Mouse (Mus musculus) liver, postnatal 0 days (tissue): ENCODE results near the gene Itga8. TPM values are rescaled to one million over a fixed set of nuclear protein-coding genes. Genes with fewer than 3 reads are reported as not detected.

Experiments
- ATAC-seq: fragments of 200-750 bp; cut with Nextera tagmentation; 2 replicates; pipeline ENCODE4 v1.8.0; 2017; ENCODE audit warnings: mild to moderate bottlenecking, moderate library complexity
- DNase-seq: peaks from one replicate; pipeline ENCODE4 v3.0.0-alpha.2; 2016
- H3K27ac ChIP-seq: fragments of 300-500 bp; sonication (generic); 2 replicates; pipeline ENCODE4 v1.5.1; 2014; ENCODE audit warnings: antibody characterized with exemption, moderate library complexity, mild to moderate bottlenecking, low read depth
- H3K27me3 ChIP-seq: fragments of 300-500 bp; sonication (generic); 2 replicates; pipeline ENCODE4 v1.6.1; 2014; ENCODE audit warnings: low read length, control low read depth, mixed read lengths; ENCODE audit not compliant: insufficient read depth
- H3K36me3 ChIP-seq: fragments of 300-500 bp; sonication (generic); replicated peaks from 2 replicates; pipeline ENCODE4 v1.6.1; 2014; ENCODE audit warnings: mild to moderate bottlenecking, control low read depth, low read length, moderate library complexity, mixed read lengths; ENCODE audit not compliant: insufficient read depth
- H3K4me1 ChIP-seq: fragments of 300-500 bp; sonication (generic); 2 replicates; pipeline ENCODE4 v1.6.1; 2014; ENCODE audit warnings: antibody characterized with exemption, mild to moderate bottlenecking, control low read depth; ENCODE audit not compliant: insufficient read depth
- H3K4me2 ChIP-seq: fragments of 300-500 bp; sonication (generic); 2 replicates; pipeline ENCODE4 v1.6.1; 2014; ENCODE audit warnings: low read depth, mild to moderate bottlenecking, low read length, moderate library complexity, mixed read lengths
- H3K4me3 ChIP-seq: fragments of 300-500 bp; sonication (generic); 2 replicates; pipeline ENCODE4 v1.5.1; 2014; ENCODE audit warnings: low read depth, low read length
- H3K9ac ChIP-seq: fragments of 300-500 bp; sonication (generic); replicated peaks from 2 replicates; pipeline ENCODE4 v1.6.1; 2014; ENCODE audit warnings: mild to moderate bottlenecking, moderate library complexity
- H3K9me3 ChIP-seq: fragments of 300-500 bp; sonication (generic); 2 replicates; pipeline ENCODE4 v1.6.1; 2016; ENCODE audit warnings: mild to moderate bottlenecking, control low read depth, low read length, mixed read lengths
- CTCF ChIP-seq: sonication (generic); IDR thresholded peaks from 2 replicates; pipeline ENCODE4 v1.5.1; 2016; ENCODE audit warnings: antibody characterized with exemption, low read depth
- EP300 ChIP-seq: IDR thresholded peaks from 2 replicates; pipeline ENCODE4 v1.6.1; 2016; ENCODE audit warnings: antibody characterized with exemption, low read depth, mild to moderate bottlenecking
- WGBS: fragments of 180-500 bp; shearing (Covaris S2); extraction: QIAGEN DNeasy Blood & Tissue Kit; methylation state at CpG from one replicate; pipeline ENCODE4 v1.1.7; 2014; ENCODE audit not compliant: insufficient replicate concordance; 5-methylcytosine and 5-hydroxymethylcytosine counted together
- polyA plus RNA-seq: library from polyadenylated mRNA; unstranded; fragments of >200 nt; fragmentation: Nextera tagmentation; extraction: Ambion mirVana; gene quantifications from 2 replicates; pipeline ENCODE4 v1.2.1, GENCODE M21; 2015

The Itga8 gene
- polyA plus RNA-seq, 1 experiment from 2014 or later: 1.7 TPM

- Histone ChIP-seq H3K36me3 (no peaks in the 10 kb centered on the region), H3K4me1 (no peaks in the 10 kb centered on the region), H3K27me3 (no peaks in the 10 kb centered on the region), H3K9me3 (no peaks in the 10 kb centered on the region), H3K4me2 (no peak overlapping the region), H3K9ac (no peak overlapping the region), H3K27ac (no peak overlapping the region), H3K4me3 (no peak overlapping the region)
- TF ChIP-seq EP300: no peak
- DNase-seq (no peak), ATAC-seq (no peak)
- 74% methylated on average over 5 of the region's 5 CpGs for WGBS
These were observed 162.9 kb downstream of the Itga8 start for GRCm38 (mm10) chr2:12138765-12139368.

DNA sequence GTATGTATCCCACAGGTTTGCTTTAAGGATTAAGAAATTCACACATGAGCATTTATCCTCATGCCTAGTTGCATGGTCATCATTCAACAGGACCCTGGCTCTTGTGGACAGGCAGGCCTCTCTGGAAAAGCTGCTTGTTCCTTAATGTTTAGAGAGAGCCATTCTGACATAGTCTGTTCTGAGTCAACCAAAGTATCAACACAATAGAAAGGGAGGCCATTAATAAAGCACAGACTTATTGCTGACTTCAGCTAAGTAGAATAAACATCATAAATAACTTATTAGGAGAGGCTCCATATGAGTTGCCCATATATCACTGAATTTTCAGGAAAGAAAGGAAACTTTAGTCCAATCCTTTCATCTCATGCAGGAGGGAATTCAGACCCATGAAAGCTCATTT is 175.1 kb downstream of the Itga8 start:
- no peak overlapping the region for H3K4me2 ChIP-seq
- ATAC-seq (no peak), DNase-seq (no peak)
- no peaks in the 10 kb centered on the region for H3K9me3 ChIP-seq
- H3K27ac ChIP-seq: no peak overlapping the region
- no peak overlapping the region for H3K9ac ChIP-seq
- H3K27me3 ChIP-seq: no peaks in the 10 kb centered on the region
- H3K4me3 ChIP-seq: no peak overlapping the region
- no peaks in the 10 kb centered on the region for H3K4me1 ChIP-seq
- no peaks in the 10 kb centered on the region for H3K36me3 ChIP-seq
- TF ChIP-seq EP300 (no peak), CTCF (no peak)

DNA sequence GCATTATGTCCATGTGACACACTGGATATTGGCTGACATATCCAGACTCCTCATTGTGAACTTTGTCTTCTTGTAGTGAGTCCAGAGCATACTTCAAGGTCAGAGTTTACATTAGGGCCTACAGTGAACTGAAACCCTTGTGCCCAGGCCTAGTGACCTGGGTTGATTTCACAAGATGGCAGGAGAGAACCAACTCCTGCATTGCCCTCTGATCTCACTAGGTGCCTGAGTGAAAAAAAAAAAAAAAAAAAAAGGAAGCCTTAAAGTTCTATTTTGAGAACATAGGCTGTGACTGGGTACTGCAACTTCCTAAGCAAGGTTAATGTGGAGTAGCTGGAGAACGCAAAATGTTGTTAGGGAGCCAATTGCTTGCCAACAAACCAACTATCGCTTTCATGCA is 186.2 kb downstream of the Itga8 start:
- no peak overlapping the region for H3K9ac ChIP-seq
- no peaks in the 10 kb centered on the region for H3K36me3 ChIP-seq
- DNase-seq: no peak
- no peak for TF ChIP-seq EP300
- H3K27me3 ChIP-seq: no peaks in the 10 kb centered on the region
- H3K9me3 ChIP-seq: no peaks in the 10 kb centered on the region
- 48% methylated on average over 2 of the region's 2 CpGs for WGBS
- no peak overlapping the region for H3K4me2 ChIP-seq
- ATAC-seq: no peak
- no peak overlapping the region for H3K4me3 ChIP-seq
- no peaks in the 10 kb centered on the region for H3K4me1 ChIP-seq
- H3K27ac ChIP-seq: no peak overlapping the region

DNA sequence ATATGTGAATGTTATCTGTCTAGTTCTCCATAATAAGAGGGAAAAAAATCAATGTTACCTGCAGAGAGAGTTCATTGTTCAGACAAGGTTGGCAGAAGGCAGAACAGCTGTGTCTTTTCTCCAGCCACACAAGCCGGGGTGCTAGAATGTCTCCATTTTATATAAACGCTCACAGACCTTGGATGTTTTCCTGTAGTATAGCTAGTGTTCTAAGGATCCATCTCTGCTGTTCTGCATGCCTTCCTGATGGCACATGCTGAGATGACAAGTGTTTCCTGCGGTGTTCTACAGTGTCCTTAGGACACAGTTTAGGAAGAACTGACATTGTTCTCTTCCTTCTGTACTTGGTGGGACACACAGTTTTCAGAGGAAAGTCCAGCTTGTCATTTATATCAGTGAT is 192.4 kb downstream of the Itga8 start:
- ATAC-seq: no peak
- no peak for TF ChIP-seq EP300
- TF ChIP-seq CTCF: no peak
- no peaks in the 10 kb centered on the region for H3K9me3 ChIP-seq

DNA sequence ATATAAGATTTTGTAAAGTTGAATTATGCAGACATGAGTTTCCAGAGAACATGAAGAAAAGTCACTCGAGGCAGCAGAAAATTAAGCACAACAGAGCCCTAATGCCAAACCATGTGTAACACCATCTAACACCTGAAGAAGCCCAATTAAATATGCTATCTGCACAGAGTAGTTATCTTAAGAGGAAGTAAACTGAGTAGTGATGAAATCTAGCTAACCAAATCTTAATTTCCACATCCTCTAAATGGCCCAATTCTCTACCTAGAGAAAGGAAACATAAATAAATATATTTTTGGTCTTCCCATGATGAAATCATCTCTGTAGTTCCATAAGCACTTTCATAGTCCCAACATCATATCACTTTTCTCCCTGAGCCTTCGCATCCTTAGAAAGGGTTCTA is 193.4 kb downstream of the Itga8 start:
- Histone ChIP-seq H3K4me1 (no peaks in the 10 kb centered on the region), H3K9ac (no peak overlapping the region), H3K4me2 (no peak overlapping the region), H3K36me3 (no peaks in the 10 kb centered on the region), H3K27ac (no peak overlapping the region), H3K4me3 (no peak overlapping the region), H3K27me3 (no peaks in the 10 kb centered on the region), H3K9me3 (no peaks in the 10 kb centered on the region)
- no peak for TF ChIP-seq CTCF
- TF ChIP-seq EP300: no peak
- 74% methylated on average over 2 of the region's 2 CpGs for WGBS
- DNase-seq (no peak), ATAC-seq (no peak)

More for the DNA sequence above, 192.4 kb downstream of the Itga8 start:
- H3K4me3 ChIP-seq: no peak overlapping the region
- no peaks in the 10 kb centered on the region for H3K4me1 ChIP-seq
- no peaks in the 10 kb centered on the region for H3K36me3 ChIP-seq
- H3K27me3 ChIP-seq: no peaks in the 10 kb centered on the region
- H3K9ac ChIP-seq: no peak overlapping the region
- DNase-seq: no peak
- H3K4me2 ChIP-seq: no peak overlapping the region
- 76% methylated on average over 3 of the region's 3 CpGs for WGBS
- H3K27ac ChIP-seq: no peak overlapping the region

GRCm38 (mm10) chr2:12107265-12107664 is 194.5 kb downstream of the Itga8 start:
- Histone ChIP-seq H3K27ac (no peak overlapping the region), H3K4me1 (no peaks in the 10 kb centered on the region), H3K4me3 (no peak overlapping the region), H3K27me3 (no peaks in the 10 kb centered on the region), H3K4me2 (no peak overlapping the region), H3K36me3 (no peaks in the 10 kb centered on the region), H3K9ac (no peak overlapping the region), H3K9me3 (no peaks in the 10 kb centered on the region)
- ATAC-seq (no peak), DNase-seq (no peak)
- TF ChIP-seq EP300 (no peak), CTCF (no peak)
- 54% methylated on average over 2 of the region's 2 CpGs for WGBS

DNA sequence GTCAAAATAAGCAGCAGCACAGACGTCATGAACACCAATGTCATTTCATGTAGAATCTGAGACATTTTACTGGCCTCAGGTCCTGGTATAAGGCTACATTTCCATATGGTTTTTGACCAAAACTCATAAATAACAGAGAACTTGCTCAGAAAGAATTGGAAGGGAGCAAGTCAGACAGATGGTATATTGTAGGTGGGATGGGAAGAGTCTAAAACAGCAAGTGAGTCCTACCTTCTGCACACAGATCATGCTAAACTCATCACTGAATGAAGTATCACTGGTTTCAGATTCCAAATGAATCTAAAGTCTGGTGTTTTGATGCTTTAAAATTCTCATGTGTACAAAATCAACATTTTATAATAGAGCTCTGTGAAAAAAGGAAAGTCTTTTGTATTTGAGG is 198.5 kb downstream of the Itga8 start:
- Histone ChIP-seq H3K9ac (no peak overlapping the region), H3K4me2 (no peak overlapping the region), H3K27me3 (no peaks in the 10 kb centered on the region), H3K4me1 (no peaks in the 10 kb centered on the region), H3K9me3 (no peaks in the 10 kb centered on the region), H3K36me3 (no peaks in the 10 kb centered on the region), H3K4me3 (no peak overlapping the region), H3K27ac (no peak overlapping the region)
- WGBS: 69% methylated on average over 1 of the region's 1 CpGs
- ATAC-seq: no peak
- DNase-seq: no peak
- TF ChIP-seq CTCF (no peak), EP300 (no peak)
